Mouse (Mus musculus) c-Kit-negative CD71-positive TER-119-positive erythroid progenitor cells, embryonic 14.5 days (primary cell): ENCODE measurements around the gene Aym1.
"Not testable (repeated sequence)": the region's sequence is repeated elsewhere in the genome, so short reads cannot be mapped to it uniquely, and the experiment has no call there.

Experiments used
- DNase-seq: peaks from one replicate; pipeline ENCODE4 v3.0.0-alpha.2; 2013; ENCODE audit warnings: low read depth, low spot score

Aym1 gene

DNA sequence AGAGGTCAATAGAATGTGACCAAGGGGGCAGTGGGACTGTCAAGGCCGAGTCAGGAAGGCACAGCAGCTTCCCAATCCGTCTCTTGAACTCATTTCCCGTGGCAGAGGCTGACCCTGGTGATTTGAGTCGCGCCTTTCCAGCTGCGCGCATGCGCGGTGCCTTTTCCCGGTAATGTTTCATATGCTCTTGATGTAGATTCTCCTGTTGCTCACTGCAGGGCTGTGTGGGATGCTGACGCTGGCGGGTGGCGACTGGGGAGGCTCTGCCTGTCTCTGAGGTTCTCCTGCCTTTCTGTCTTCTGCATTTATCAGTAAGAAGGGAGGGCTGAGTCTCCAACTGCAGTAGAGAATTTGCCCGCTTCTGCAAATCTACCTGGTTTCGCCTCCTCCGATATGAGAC is 2.8 kb upstream of the Aym1 start:
- no peak for DNase-seq

DNA sequence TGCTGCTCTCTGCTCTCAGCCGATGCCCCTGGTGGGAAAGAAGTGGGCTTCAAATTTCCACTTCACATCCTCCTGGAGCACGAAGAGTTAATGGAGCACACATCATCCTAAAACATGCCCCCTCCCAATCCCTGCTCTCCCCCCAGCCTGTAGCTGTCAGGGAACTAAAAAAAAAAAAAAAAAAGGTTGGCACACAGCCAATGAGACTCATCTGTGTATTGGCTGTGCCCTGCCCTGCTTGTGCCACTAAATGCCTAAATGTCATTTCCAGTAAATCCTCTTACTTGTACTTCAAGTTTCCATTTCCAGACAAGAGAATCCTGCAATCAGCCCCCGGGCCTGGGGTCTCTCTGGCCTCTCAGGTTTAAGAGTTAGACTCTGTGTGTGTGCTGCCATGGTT is 562 bp downstream of the Aym1 start:
- DNase-seq = no peak

DNA sequence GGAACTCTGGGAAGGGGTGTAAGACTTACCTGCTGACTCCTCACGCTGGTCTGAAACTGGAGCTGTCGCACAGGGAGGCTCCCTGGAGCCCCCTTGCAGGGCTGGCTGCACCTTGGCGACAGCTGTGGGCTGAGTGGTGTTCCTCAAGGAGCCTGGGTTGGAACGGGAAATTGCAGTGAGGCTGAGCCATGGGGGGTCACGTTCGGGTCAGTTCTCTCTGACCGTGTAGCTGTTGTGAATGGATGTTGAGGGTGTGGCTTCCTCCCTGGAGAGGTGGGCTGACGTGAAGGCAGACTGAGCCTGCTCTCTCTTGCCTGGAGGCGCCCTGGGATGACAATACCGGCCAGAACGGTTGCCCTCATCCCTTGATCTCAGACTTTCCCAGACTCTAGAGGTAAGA is 1.7 kb downstream of the Aym1 start:
- no peak for DNase-seq

DNA sequence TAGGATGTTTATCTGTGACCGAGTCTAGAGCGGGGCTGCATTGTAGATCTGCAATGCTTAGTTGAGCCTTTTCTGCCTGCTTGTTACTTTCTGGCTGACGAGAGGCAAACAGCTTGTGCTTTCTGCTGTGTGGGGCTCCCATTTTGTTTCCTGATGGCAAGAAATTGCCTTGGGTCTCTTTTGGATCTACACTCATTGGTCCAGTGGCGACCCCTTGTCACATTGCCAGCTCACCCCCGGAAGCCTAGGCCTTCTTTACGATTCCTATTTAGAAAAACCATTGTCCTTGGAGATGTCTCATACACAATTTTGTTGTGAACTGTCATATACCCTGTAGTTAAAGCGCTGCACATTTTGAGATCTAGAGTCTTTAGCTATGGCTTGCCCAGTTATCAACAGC is 4.2 kb downstream of the Aym1 start:
- no peak for DNase-seq

DNA sequence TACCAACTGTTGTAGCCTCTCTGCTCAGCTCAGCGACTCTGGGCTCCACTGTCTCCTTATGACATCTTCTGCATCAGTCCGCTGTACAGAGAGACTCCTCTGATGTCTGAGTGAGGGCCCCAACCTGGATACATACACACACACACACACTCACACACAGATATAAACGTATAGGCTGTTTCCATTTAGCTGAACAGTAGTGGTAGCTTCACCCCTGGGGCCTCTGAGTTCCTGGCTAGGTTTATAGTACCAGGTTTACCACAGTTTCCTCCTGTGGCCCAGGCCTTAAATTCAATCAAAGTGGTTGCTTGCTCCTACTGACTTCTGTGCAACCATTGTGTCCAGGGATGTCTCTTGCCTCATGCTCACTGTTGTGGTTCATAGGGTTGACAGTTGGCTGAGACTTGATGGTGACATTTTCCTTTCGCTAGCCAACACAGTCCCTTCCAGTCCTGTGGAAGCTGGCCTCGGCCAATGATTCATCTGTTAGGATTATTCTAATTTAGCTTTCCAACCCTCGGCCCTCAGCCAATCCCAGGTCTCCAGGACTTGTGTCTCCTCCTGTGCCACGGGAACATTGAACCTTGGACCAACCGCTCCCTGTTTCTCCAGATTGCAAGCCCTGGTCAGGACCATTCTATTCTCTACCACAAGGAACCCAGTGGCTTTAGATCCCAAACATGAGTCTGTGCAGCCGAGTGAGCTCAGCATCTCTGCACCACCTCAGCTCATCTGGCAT is 5.3 kb downstream of the Aym1 start:
- no peak for DNase-seq

DNA sequence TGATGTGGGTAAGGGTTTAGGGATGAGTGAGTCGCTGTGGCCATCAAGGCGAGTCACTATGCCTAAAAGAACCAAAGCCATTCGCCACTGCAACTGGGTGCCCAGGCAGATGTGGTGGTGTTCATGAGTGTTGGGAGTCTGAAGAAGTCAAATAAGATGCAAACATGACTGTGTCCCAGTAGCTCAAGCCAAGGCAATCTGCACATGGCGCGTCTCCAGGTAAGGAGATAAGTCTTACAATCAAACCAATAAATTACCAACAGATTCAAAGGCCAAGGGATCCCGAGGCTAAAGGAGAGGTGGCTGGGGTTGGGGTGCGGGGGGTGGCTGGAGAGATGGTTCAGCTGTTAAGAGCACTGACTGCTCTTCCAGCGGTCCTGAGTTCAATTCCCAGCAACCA is 6.1 kb downstream of the Aym1 start:
- DNase-seq = no peak

DNA sequence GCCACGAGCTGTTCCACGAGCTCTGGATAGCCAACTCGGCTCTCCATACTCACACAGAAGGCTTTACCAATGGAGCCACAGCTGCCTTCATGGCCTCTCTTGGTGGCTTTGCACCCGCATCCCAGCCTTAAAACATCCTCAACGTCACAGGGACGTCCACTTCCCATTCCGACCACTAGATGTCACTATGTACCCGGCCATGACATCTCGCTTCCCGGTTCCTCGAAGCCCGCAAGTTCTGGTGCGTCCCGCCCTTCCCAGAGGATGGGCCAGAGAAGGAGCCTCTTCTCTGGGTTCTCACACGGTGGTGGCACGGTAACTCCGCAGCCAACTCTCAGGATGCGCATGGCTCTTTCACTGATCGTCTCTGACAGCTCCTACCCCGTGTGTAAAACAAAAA is 8.8 kb downstream of the Aym1 start:
- no peak for DNase-seq

DNA sequence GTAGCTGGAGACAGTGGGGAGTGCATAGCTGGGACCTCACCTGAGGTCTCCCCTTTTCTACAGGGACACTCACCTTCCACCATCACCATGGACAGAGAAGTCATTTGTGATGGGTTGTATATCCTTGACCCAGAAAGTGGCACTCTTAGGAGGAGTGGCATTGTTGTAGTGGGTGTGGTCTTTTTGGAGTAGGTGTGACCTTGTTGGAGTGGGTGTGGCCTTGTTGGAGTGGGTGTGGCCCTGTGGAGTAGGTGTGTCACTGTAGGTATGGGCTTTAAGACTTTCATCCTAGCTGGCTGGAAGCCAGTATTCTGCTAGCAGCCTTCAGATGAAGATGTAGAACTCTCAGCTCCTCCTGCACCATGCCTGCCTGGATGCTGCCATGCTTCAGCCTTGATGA is 10.6 kb downstream of the Aym1 start:
- DNase-seq = not testable (repeated sequence)

DNA sequence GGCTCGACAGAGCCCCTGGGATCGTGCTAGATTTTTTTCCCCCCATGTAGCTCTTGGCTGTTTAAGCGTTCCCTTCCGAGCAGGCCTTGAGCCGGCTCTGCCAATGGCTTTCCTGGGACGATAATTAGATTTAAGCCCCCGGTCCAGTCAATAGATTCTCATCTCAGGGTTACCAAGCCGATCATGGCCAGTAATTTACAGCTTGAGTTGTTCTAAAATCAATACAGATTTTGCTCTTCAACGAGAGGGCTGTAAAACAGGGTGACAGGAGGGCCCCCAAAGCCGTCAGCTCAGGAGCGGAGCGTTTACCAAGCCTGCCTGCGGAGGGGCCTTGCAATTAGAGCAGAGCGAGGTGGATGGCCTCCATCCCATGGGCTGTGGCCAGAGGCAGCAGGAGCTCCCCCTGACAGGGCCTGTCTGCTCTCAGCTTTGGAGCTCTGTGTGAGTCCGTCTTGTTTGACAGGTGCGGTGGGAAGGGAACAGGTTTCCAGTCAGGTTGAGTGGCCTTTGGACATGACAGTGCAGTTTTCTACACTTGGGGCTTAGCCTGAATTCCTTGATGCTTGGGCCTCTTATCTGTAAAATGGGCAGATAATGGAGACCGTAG is 12.3 kb downstream of the Aym1 start:
- DNase-seq = no peak

DNA sequence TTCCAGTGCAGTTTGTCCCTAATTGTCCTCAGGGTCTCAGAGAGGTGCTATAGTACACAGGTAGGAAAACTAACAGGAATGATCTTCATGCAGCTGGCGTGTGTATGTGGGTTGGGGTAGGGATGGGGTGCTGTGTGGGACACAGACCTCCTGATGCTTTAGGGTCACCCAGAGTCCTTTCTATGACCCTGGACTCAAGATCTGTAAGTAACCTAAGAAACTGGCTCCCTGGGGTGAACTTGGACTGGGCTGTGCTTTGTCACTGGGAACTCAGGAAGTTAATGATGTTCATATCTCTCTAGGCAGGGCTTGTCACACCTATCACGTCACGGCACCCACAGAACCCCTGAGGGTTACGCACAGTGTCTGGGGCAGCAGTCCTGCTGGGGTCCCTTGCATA is 15.4 kb downstream of the Aym1 start:
- no peak for DNase-seq

DNA sequence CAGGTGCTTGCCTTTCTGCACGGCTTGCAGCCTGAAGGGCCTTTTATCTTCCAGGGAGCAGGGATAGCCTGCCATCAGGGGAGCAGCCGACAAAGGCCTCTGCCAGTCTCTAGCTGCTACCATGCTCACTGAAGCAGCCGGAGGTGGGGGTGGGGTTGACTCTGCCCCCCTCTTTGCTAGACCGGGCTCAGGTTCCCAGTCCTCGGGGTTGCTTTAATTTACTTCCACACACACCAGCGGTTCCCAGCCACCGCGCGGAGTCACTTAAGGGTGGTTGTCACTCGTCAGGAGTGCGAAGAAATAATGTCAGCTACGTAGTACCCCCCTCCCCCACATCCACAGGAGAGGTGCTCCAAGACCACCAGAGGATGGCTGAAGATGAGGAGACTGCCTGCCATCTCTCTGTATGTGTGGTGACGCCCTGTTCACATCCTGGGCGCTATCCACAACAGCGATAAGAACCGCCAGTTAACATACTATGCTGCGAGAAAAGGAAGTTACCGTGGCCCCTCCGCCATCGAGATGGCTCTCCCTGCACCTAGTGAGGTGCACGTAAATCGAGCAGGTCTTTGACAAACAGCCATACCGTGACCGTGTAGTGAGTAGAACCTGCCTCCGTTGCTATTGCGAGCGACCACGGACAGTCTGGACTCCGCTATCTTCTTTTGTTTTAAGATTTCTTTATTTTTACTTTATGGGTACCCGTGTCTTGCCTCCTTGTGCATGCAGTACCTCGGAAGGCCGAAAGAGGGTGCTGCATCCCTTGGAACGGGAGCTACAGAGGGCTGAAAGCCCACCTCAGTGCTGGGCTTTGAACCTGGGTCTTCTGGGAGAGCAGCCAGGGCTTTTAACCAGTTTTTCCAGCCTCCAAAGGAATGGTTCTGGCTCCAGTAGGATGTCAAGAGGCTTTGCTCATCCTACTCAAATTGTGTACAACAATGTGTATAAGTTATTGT is 16.2 kb downstream of the Aym1 start:
- DNase-seq = no peak

DNA sequence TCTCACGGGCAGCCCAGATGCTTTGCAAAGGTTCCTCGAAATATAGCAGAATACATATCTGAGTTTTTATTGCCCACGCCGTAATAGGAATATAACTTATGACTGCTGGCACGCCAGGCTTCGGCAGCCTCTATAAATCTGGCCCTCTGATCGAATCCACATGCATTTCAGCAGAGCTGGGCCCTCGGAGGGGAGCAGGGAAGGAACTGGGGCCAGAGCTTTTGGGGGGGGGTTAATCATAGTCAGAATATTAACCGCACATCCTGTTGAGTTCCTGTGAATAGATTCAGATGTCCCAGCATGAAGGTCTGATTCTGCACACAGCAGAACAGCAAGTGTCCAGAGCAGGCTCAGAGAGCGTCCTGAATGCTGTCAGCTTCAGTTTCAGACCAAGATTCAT is 17.2 kb downstream of the Aym1 start:
- DNase-seq = no peak

DNA sequence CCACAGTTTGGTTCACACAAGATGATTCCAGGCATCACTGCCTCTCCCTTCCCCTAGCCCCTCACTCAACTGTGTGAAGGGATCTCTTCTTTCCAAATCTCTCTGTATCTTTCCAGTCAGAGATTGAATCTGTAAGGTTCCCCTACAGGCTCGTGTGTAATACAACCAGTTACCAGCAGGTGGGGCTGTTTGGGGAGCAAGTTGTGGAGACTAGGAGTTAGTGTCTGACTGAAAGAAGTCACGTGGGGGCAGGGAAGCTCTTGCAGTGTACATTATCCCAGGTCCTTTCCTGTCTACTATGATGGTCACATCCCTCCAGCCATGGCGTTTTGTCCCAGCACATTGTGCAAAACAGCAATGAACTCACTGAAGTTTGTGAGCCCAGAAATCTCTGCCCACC is 18.7 kb downstream of the Aym1 start:
- DNase-seq = no peak

DNA sequence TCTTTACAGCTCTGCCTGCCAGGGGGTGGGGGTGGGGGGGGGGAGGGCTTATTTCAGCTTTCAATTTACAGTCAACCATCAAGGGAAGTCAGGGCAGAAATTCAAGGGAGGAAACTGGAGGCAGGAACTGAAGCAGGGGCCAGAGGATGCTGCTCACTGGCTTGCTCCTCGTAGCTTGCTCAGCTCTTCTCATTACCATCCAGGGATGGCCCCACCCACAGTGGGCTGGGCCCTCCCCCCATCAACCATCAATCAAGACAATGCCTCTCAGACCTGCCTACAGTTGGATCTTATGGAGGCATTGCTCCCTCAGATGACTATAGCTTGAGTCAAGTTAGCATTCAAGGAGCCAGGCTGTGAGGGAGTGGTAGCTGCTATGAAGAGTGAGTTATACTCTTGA is 19.2 kb downstream of the Aym1 start:
- no peak for DNase-seq

DNA sequence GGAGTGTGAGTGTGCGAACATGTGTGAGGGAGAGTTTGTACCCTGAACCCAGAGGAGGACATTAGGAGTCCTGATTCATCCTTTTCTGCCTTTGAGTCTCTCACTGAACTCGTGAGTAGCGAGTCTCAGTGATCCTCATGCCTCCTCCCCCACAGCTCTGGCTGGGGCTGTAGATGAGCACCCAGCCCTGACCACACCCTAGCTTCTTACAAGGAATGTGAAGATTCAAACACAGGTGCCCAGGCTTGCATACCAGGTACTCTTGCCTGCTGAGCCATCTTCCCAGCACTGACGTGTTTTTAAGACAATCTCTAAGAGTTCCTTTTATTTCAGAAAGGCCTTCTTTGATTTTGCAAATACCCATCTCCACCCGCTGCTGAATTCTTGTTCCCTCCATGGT is 22.3 kb downstream of the Aym1 start:
- DNase-seq = no peak

DNA sequence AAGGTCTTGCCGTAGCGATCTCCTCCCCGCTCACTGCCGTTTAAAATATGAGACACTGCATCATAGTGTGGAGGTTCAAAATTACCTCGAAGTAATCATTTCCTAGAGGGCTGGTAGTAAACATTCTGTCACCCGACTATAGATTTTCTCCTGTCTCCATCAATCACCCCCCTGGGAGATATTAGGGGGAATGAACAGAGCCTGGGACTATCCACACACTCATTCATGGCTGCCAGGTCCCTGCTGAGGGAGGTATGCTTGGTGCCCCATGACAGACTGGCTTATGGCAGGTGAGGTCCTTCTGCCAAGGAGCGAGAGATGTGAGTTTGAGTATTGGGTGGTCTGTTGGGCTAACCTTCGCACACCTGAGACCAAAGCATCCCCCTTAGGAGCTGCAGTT is 23.5 kb downstream of the Aym1 start:
- no peak for DNase-seq

DNA sequence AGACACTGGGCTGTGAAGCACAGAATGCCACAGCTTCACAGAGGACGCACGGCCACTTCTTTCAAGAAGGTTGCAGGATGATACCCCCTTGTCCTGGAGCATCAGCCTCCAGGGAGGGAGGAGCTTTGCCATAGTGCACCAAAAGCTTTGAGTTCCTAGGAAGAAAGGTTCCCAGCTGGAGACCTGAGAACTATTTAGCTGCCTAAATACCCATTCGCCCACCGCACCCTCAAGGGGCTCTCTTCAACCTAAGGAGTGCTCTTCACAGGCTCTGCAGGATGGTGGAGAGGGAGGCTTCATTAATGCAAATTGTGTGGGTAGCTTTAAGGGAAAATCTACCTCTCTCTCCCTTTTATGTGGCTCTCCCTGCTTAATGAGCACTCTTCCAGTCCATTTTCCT is 25.5 kb downstream of the Aym1 start:
- DNase-seq = no peak

DNA sequence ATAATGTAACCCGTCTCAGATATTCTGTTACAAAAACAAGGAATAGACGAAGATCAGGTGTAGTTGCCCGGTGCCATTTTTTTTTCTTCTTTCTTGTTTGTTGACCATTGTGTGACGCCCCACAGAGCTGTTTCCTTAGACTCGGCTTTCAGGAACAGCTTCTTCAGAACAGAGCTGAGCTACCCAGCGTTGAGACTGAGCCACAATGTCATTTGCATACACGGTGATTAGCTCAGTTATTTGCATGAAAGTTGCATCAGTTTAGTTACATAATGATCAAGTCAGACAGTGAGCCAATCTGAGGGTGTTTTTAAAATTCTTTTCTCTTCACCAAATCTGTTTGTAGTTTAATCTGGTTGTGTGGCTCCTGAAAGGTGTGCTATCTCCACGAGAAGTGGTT is 36.7 kb downstream of the Aym1 start:
- DNase-seq = no peak

DNA sequence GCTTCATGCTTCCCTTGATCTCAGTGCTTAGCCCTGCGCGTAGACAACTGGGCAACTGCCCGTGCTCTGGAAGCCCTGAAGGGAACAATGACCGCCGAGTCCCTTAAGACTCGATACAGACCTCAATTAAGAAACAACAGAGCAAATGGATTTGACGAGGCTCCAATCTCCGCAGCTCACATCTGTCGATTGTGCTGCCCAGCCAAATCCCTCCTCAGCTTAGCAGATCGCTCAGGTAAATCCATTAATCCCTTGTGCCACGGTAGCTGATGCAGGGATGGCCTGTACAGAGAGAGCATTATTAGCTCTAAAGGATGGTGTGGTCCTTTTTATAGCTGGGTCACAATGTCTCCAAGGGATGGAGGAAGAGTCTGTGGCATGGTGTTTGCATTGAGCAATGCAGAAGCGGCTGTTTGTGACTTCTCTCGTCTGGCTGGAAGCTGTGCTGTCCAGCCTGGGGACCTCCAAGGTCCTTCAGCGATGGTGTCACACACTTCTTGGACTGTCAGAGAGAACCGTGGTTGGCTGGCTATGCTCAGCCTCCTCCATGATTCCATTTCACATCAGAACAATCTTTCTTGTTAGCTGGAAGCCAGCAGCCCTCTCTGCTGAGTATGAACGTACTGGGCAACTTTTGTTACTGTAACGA is 39.3 kb downstream of the Aym1 start:
- no peak for DNase-seq

DNA sequence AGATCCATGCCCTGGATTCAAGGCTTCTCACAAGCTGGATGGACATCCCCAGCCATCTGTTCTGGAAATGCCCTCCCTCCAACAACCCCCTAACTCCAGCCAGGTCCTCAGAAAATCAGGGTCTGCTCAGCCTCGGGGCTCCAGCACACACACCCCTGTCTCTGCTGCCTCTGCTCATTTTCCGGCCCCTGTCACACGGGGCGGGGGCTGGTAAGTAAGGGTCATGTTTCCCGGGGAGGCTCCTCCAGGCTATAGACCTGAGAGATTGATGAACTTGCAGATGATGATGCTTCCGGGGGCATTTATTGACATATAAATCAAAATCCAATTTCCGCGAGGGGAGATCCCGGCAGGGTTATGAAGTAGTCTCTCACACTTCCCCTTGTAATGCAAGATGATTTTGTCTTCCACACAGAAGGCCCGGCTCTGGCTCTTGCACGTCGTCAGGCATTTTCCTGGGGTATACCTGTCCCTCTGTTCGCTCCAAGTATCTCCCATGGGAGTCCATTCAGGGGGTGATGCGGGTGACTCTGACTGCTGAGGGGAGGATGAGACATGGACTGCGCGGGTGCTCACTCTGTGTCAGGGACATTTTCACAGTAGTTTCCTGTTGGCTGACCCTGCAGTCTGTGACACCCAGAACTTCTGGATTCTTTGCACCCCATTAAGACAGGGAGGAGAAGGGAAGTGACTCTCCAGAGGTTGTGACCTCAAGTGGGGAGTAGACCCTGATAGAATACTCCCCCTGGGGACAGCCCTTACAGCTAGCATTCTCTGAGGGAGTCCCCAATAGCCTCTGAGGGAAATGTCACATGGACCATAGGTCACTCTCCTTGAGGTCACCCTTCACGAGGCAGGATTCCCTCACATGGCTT is 40.6 kb downstream of the Aym1 start:
- no peak for DNase-seq

DNA sequence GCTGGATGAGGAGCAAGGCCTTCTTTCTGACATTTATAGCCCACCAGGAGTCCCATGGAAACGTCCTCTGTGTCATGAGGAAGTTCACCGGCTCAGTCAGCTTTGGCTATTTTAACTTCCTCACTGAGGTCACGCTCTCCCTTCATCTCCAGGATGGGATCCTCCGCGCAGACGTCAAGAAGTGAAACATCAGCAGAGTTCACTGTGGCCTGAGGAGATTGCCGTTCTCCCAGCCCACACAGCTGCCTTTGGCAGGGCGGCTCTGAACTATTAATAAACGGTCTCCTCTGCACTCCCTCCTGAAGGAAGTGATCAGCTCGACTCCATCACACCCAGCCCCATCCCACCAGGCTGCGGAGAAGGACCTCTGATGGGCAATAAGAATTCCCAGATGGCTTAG is 45.6 kb downstream of the Aym1 start:
- DNase-seq = no peak
